Mouse (Mus musculus): ENCODE results near the gene Mip. TPM values are rescaled to one million over a fixed set of nuclear protein-coding genes. Genes with fewer than 3 reads are reported as not detected.

Gene Mip
- total and polyA plus RNA-seq, 3 experiments, result not detected

DNA sequence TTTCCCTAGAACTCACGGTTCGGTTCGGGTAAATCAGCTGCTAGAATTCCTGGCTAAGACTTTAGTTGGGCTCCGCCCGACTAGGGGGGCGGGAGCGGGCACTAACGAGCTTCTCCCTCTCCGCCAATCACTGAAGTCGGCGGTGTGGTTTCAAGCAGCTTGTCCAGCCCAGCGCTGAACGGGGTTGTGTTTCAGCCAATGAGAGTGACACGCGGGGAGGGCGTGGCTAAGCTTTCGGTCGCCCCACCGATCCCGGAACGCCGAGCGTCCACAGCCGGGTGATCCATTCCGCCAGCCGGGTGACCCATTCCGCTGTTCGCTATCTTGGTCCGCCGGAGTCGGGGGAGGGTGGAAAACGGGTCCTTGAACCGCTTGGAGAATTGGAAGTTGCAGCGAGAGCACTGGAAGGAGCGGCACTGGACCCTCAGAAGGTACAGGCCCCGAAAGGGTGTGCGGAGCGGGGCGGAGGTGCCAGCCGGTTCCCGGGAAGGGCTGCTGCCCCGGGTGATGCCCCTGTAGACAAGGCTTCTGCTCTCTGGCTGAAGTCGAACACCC, 44.7 kb downstream of the Mip start, which contains the start of gene Stat2 (continued):
- TF ChIP-seq MEF2A (IDR thresholded peaks at IDR 0.05; ENCODE audit: borderline replicate concordance, low read depth, low read length), result peak; percentile 66; the same call in 1 of the 2 replicates
- no peak for TF ChIP-seq CHD1 (IDR thresholded peaks at IDR 0.05; ENCODE audit: low read depth, low read length)
- no peak for TF ChIP-seq EP300 (IDR thresholded peaks at IDR 0.05; ENCODE audit: low read length)
- TF ChIP-seq TBP (conservative IDR thresholded peaks at IDR 0.05; ENCODE audit: low read depth, low read length), result no peak
- TF ChIP-seq USF1 (IDR thresholded peaks at IDR 0.05; ENCODE audit: low read depth, low read length), result no peak
- TF ChIP-seq RCOR1 (conservative IDR thresholded peaks at IDR 0.05; ENCODE audit: low read depth, low read length), result no peak
- no peak for TF ChIP-seq E2F4 (IDR thresholded peaks at IDR 0.05; ENCODE audit: insufficient replicate concordance, low read depth, low read length)
- TF ChIP-seq SMC3 (IDR thresholded peaks at IDR 0.05; ENCODE audit: low read depth, low read length), result no peak

DNA sequence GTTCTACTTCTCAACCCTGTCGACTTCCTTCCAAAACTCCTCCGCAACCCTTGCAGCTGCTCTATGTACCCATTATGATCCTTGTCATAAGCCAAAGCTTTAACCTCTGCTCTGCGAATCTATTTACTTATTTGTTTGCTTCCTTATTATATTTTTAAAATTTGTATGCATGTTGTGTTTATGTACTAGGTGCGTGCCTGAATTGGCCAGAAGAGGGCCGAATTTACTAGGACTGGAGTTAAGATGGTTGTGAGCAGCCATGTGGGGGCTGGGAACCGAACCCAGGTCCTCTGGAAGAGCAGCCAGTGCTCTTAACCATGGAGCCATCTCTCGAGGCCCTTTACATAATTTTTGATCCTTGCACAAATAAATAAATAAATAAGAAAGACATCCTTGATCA, 45.2 kb downstream of the Mip start:
- dilution Hi-C loops (cut with MboI; ENCODE audit: extremely low pct_ligation_motif_present, extremely low pct_unique_long_range_greater_than_20kb, low sequenced_read_pairs), result no loop called here
- H3K4me1 ChIP-seq (ENCODE audit: control insufficient read depth in 1 of 2, insufficient read depth in 2 of 2), result peaks cover 5 to 21% of the 10 kb centered on the region in 2 experiments; a peak in 2 of 4 replicates
- H3K9ac ChIP-seq (ENCODE audit: insufficient read depth, low read depth), result peak overlapping the region; percentile 48
- TF ChIP-seq MAFK (IDR thresholded peaks at IDR 0.05; ENCODE audit: insufficient replicate concordance, low read length), result no peak
- no peak for TF ChIP-seq SMC3 (IDR thresholded peaks at IDR 0.05; ENCODE audit: low read depth, low read length)
- 0 out of 4 replicates have a peak, but pooled peaks of 1 of the 2 experiments have one; percentile 10 for TF ChIP-seq CTCF (conservative IDR thresholded peaks at IDR 0.05 in 1 of 2, IDR thresholded peaks at IDR 0.05 in 1 of 2; ENCODE audit: low read depth in 2 of 2, low read length in 2 of 2)
- TF ChIP-seq RCOR1 (conservative IDR thresholded peaks at IDR 0.05; ENCODE audit: low read depth, low read length), result no peak
- in situ Hi-C loops (cut with MboI; ENCODE audit: low pct_ligation_motif_present, low pct_unique_long_range_greater_than_20kb, low sequenced_read_pairs), result no loop called here
- H3K27me3 ChIP-seq (replicated peaks), result no peaks in the 10 kb centered on the region
- peaks cover 0 to 15% of the 10 kb centered on the region in 2 experiments for H3K36me3 ChIP-seq (replicated peaks in 1 of 2; ENCODE audit: control insufficient read depth in 1 of 2, insufficient read depth in 1 of 2, low read length in 1 of 2)
- no peak overlapping the region for H3K27ac ChIP-seq (ENCODE audit: insufficient read depth, low read depth)
- H3K9me3 ChIP-seq (replicated peaks; ENCODE audit: low read length), result no peaks in the 10 kb centered on the region
- H3K4me2 ChIP-seq (ENCODE audit: insufficient read depth, low read depth, poor library complexity, severe bottlenecking), result peak overlapping the region; percentile 19
- peak overlapping the region; percentile 74 to 89 (median 88) for H3K4me3 ChIP-seq (replicated peaks in 1 of 3; ENCODE audit: low read depth in 2 of 3, low read length in 2 of 3, poor library complexity in 1 of 3)
- peaks cover 3% of the 10 kb centered on the region for H3K79me2 ChIP-seq (replicated peaks; ENCODE audit: control insufficient read depth, extremely low read depth, insufficient read depth, poor library complexity, severe bottlenecking)
- peak; percentile 34 for DNase-seq (ENCODE audit: extremely low read depth)

DNA sequence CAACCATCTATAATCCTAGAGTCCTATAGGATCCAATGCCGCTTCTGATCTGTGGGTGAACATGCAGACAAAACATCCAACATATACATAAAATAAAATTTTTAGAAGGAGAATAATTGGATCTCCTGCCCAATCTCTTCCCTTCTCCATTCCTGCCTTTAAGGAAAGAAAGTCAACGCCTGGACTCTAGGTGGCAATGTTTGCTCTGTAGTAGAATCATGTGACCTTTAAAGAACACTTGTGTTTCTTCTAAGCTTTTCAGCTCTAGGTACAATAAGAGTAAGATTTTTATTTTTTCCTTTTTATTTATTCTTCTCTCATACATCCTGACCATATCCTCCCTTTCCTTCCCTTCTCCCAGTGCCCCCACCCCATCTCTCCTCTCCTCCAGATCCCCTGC, 46.2 kb downstream of the Mip start:
- peaks cover 4 to 24% of the 10 kb centered on the region in 2 experiments for H3K36me3 ChIP-seq (replicated peaks in 1 of 2; ENCODE audit: control insufficient read depth in 1 of 2, insufficient read depth in 1 of 2, low read length in 1 of 2)
- no peaks in the 10 kb centered on the region for H3K27me3 ChIP-seq (replicated peaks)
- no peaks in the 10 kb centered on the region for H3K9me3 ChIP-seq (replicated peaks; ENCODE audit: low read length)
- peaks cover 5 to 21% of the 10 kb centered on the region in 2 experiments; a peak in 2 of 4 replicates for H3K4me1 ChIP-seq (ENCODE audit: control insufficient read depth in 1 of 2, insufficient read depth in 2 of 2)
- TF ChIP-seq ZC3H11A (IDR thresholded peaks at IDR 0.05; ENCODE audit: low read depth, low read length) (no peak), IRF4 (IDR thresholded peaks at IDR 0.05; ENCODE audit: low read depth, low read length) (no peak), MAFK (IDR thresholded peaks at IDR 0.05; ENCODE audit: insufficient replicate concordance, low read length) (no peak), SMC3 (IDR thresholded peaks at IDR 0.05; ENCODE audit: low read depth, low read length) (no peak), MAX (IDR thresholded peaks at IDR 0.05; ENCODE audit: low read length) (no peak), HCFC1 (IDR thresholded peaks at IDR 0.05; ENCODE audit: low read depth, low read length) (no peak), CTCF (conservative IDR thresholded peaks at IDR 0.05 in 1 of 2, IDR thresholded peaks at IDR 0.05 in 1 of 2; ENCODE audit: low read depth in 2 of 2, low read length in 2 of 2) (peak in 1 of 2 experiments; percentile 48; a peak in 2 of 4 replicates), PAX5 (IDR thresholded peaks at IDR 0.05; ENCODE audit: low read length) (no peak), GABPA (IDR thresholded peaks at IDR 0.05; ENCODE audit: insufficient replicate concordance, low read depth, low read length) (no peak), TCF12 (IDR thresholded peaks at IDR 0.05; ENCODE audit: low read depth, low read length) (no peak), RAD21 (IDR thresholded peaks at IDR 0.05; ENCODE audit: low read depth, low read length) (peak; percentile 22), NELFE (IDR thresholded peaks at IDR 0.05; ENCODE audit: low read depth, low read length) (no peak), KAT2A (IDR thresholded peaks at IDR 0.05; ENCODE audit: insufficient replicate concordance, low read length) (no peak), ETS1 (conservative IDR thresholded peaks at IDR 0.05; ENCODE audit: low read depth, low read length) (no peak), JUN (IDR thresholded peaks at IDR 0.05; ENCODE audit: insufficient read depth, low read depth, low read length) (no peak), TBP (conservative IDR thresholded peaks at IDR 0.05; ENCODE audit: low read depth, low read length) (no peak), USF2 (conservative IDR thresholded peaks at IDR 0.05; ENCODE audit: low read depth, low read length) (peak; percentile 22; the same call in 1 of the 2 replicates), CHD2 (IDR thresholded peaks at IDR 0.05; ENCODE audit: low read length) (no peak), E2F4 (IDR thresholded peaks at IDR 0.05; ENCODE audit: insufficient replicate concordance, low read depth, low read length) (no peak), USF1 (IDR thresholded peaks at IDR 0.05; ENCODE audit: low read depth, low read length) (peak; percentile 39; the same call in 1 of the 2 replicates), EP300 (IDR thresholded peaks at IDR 0.05; ENCODE audit: low read length) (no peak), ZKSCAN1 (IDR thresholded peaks at IDR 0.05; ENCODE audit: borderline replicate concordance, low read depth, low read length) (no peak), JUND (conservative IDR thresholded peaks at IDR 0.05; ENCODE audit: low read depth, low read length) (no peak), POLR2A (IDR thresholded peaks at IDR 0.05; ENCODE audit: low read depth, low read length) (no peak), SIN3A (IDR thresholded peaks at IDR 0.05; ENCODE audit: low read length) (no peak)
- no peak overlapping the region for H3K4me2 ChIP-seq (ENCODE audit: insufficient read depth, low read depth, poor library complexity, severe bottlenecking)
- H3K9ac ChIP-seq (ENCODE audit: insufficient read depth, low read depth), result no peak overlapping the region
- H3K27ac ChIP-seq (ENCODE audit: insufficient read depth, low read depth), result no peak overlapping the region
- in situ Hi-C loops (cut with MboI; ENCODE audit: low pct_ligation_motif_present, low pct_unique_long_range_greater_than_20kb, low sequenced_read_pairs), result no loop called here
- no peak for DNase-seq (ENCODE audit: extremely low read depth)
- H3K4me3 ChIP-seq (replicated peaks in 1 of 3; ENCODE audit: low read depth in 2 of 3, low read length in 2 of 3, poor library complexity in 1 of 3), result no peak overlapping the region
- dilution Hi-C loops (cut with MboI; ENCODE audit: extremely low pct_ligation_motif_present, extremely low pct_unique_long_range_greater_than_20kb, low sequenced_read_pairs), result no loop called here
- peaks cover 3% of the 10 kb centered on the region for H3K79me2 ChIP-seq (replicated peaks; ENCODE audit: control insufficient read depth, extremely low read depth, insufficient read depth, poor library complexity, severe bottlenecking)
